In genomic region chr8:105860143-105860981, GRCm38 (mm10) we compare ENCODE assay signal across 8 mouse cellular contexts. TPM values are rescaled to one million over a fixed set of nuclear protein-coding genes. Genes with fewer than 3 reads are reported as not detected.
DNase-seq lines count a peak whose midpoint lies in the region; ATAC-seq and TF ChIP-seq lines count a peak whose summit lies in the region.

Nutf2 (plus strand) TSS chr8:105860580.

- no peaks in the 10 kb centered on the region for H3K27me3 ChIP-seq in embryonic facial prominence, embryonic 15.5 days
- H3K27me3 ChIP-seq in limb, embryonic 14.5 days (ENCODE audit: control insufficient read depth, insufficient read depth, low read length), result no peaks in the 10 kb centered on the region
- no peaks in the 10 kb centered on the region for H3K27me3 ChIP-seq in midbrain, postnatal 0 days (ENCODE audit: insufficient read depth, low read length)

- TF ChIP-seq POLR2A in bone marrow, adult 2 months (IDR thresholded peaks at IDR 0.05; ENCODE audit: borderline replicate concordance, control insufficient read depth, low read depth, low read length), result peak; percentile 38; the same call in 1 of the 2 replicates
- peak; percentile 73; the same call in 1 of the 2 replicates for TF ChIP-seq POLR2A in limb, embryonic 14.5 days (IDR thresholded peaks at IDR 0.05; ENCODE audit: borderline replicate concordance, extremely low read depth, insufficient read depth, insufficient read length)

- H3K4me1 ChIP-seq in bone marrow, adult 2 months (ENCODE audit: control insufficient read depth, insufficient read depth, low read length), result peaks cover 2% of the 10 kb centered on the region; the same call in 1 of the 2 replicates
- H3K4me1 ChIP-seq in embryonic facial prominence, embryonic 15.5 days, result peaks cover 62% of the 10 kb centered on the region
- peaks cover 38% of the 10 kb centered on the region for H3K4me1 ChIP-seq in limb, embryonic 14.5 days (ENCODE audit: control insufficient read depth, insufficient read depth, low read length)
- H3K4me1 ChIP-seq in midbrain, postnatal 0 days (ENCODE audit: insufficient read depth, low read length), result peaks cover 23% of the 10 kb centered on the region

- peak within 1 kb of the TSS; percentile 87 for H3K27ac ChIP-seq in bone marrow, adult 2 months (ENCODE audit: control insufficient read depth, insufficient read depth, low read depth, low read length, poor library complexity)
- H3K27ac ChIP-seq in embryonic facial prominence, embryonic 15.5 days (replicated peaks), result peak within 1 kb of the TSS; percentile 94
- H3K27ac ChIP-seq in limb, embryonic 14.5 days (replicated peaks; ENCODE audit: low read depth, low read length), result peak within 1 kb of the TSS; percentile 86
- H3K27ac ChIP-seq in midbrain, postnatal 0 days (ENCODE audit: low read depth, low read length), result peak within 1 kb of the TSS; percentile 86

- peak within 1 kb of the TSS; percentile 75 for H3K4me2 ChIP-seq in embryonic facial prominence, embryonic 15.5 days (replicated peaks)
- peak within 1 kb of the TSS; percentile 75 for H3K4me2 ChIP-seq in limb, embryonic 14.5 days (replicated peaks; ENCODE audit: low read depth, low read length, severe bottlenecking)
- peak within 1 kb of the TSS; percentile 91 for H3K4me2 ChIP-seq in midbrain, postnatal 0 days (ENCODE audit: low read depth, low read length, poor library complexity, severe bottlenecking)

- H3K9ac ChIP-seq in embryonic facial prominence, embryonic 15.5 days, result peak within 1 kb of the TSS; percentile 77
- H3K9ac ChIP-seq in limb, embryonic 14.5 days (ENCODE audit: low read depth, low read length, severe bottlenecking), result peak within 1 kb of the TSS; percentile 90
- H3K9ac ChIP-seq in midbrain, postnatal 0 days (replicated peaks; ENCODE audit: low read length, poor library complexity, severe bottlenecking), result peak within 1 kb of the TSS; percentile 93

- H3K4me3 ChIP-seq in bone marrow, adult 2 months (replicated peaks; ENCODE audit: control insufficient read depth, low read depth, low read length), result peak within 1 kb of the TSS; percentile 82
- H3K4me3 ChIP-seq in embryonic facial prominence, embryonic 15.5 days (replicated peaks), result peak within 1 kb of the TSS; percentile 99
- peak within 1 kb of the TSS; percentile 91 for H3K4me3 ChIP-seq in limb, embryonic 14.5 days (replicated peaks; ENCODE audit: low read length)
- H3K4me3 ChIP-seq in midbrain, postnatal 0 days (ENCODE audit: low read depth, low read length), result peak within 1 kb of the TSS; percentile 59

- peak; percentile 99 for DNase-seq in 416B (ENCODE audit: low read depth)
- peak; percentile 98 for DNase-seq in heart, adult 8-10 months (ENCODE audit: low spot score)
- peak; percentile 98 for DNase-seq in kidney, adult 9 months
- DNase-seq in limb, embryonic 14.5 days (ENCODE audit: low spot score), result peak; percentile 99
- peak; percentile 99 for DNase-seq in midbrain, postnatal 0 days (ENCODE audit: low spot score)
- peak; percentile 79 to 83 for DNase-seq in spleen, postnatal 14 days (ENCODE audit: low spot score in 2 of 2)

- peaks cover 22% of the 10 kb centered on the region for H3K36me3 ChIP-seq in embryonic facial prominence, embryonic 15.5 days
- H3K36me3 ChIP-seq in limb, embryonic 14.5 days (ENCODE audit: control insufficient read depth, insufficient read depth, low read length), result peaks cover 15% of the 10 kb centered on the region; the same call in 1 of the 2 replicates
- no peaks in the 10 kb centered on the region for H3K36me3 ChIP-seq in midbrain, postnatal 0 days (ENCODE audit: insufficient read depth, low read length)

- TF ChIP-seq CTCF in bone marrow, adult 2 months (IDR thresholded peaks at IDR 0.05; ENCODE audit: control insufficient read depth, insufficient read depth, low read length), result no peak
- TF ChIP-seq CTCF in midbrain, postnatal 0 days (IDR thresholded peaks at IDR 0.05), result peak; percentile 5; the same call in 1 of the 2 replicates

- ATAC-seq in embryonic facial prominence, embryonic 15.5 days (ENCODE audit: insufficient number of reproducible peaks, low FRiP score, low TSS enrichment, low read depth), result peak; percentile 98
- peak; percentile 97 for ATAC-seq in limb, embryonic 14.5 days (ENCODE audit: low FRiP score, low read depth)
- peak; percentile 96 for ATAC-seq in midbrain, postnatal 0 days (ENCODE audit: low FRiP score)

- H3K9me3 ChIP-seq in embryonic facial prominence, embryonic 15.5 days (replicated peaks), result no peaks in the 10 kb centered on the region
- H3K9me3 ChIP-seq in limb, embryonic 14.5 days (ENCODE audit: control insufficient read depth, low read length), result no peaks in the 10 kb centered on the region
- no peaks in the 10 kb centered on the region for H3K9me3 ChIP-seq in midbrain, postnatal 0 days (ENCODE audit: low read length)

- WGBS in bone marrow, adult 2 months, result under 1% methylated on average over 59 of the region's 59 CpGs
- WGBS in embryonic facial prominence, embryonic 15.5 days, result under 1% methylated on average over 58 of the region's 59 CpGs
- under 1% methylated on average over 54 of the region's 59 CpGs for WGBS in limb, embryonic 14.5 days
- WGBS in midbrain, postnatal 0 days, result under 1% methylated on average over 44 of the region's 59 CpGs

RNA-seq across cellular contexts. Expression of gene Nutf2, which starts in this region (rescaled TPM):
- 35.2 and 54.8 TPM in 2 replicates for polyA plus RNA-seq in bone marrow, adult 2 months (2011; ENCODE audit: insufficient read depth, insufficient read length, low replicate concordance, missing spikeins)
- 150 and 188 TPM in 2 replicates for polyA plus RNA-seq in embryonic facial prominence, embryonic 15.5 days (2015; fragmentation: Nextera tagmentation; extraction: Ambion mirVana)
- total RNA-seq in heart, adult 8-10 months (2022), result 10 to 100 TPM; 16.4 to 44.3 (median 30.6) TPM
- polyA plus RNA-seq in limb, embryonic 14.5 days (2012; rRNA removed), result 239 and 249 TPM in 2 replicates
- polyA plus RNA-seq in limb, embryonic 14.5 days (2014; fragmentation: Nextera tagmentation; extraction: Ambion mirVana), result 259 and 271 TPM in 2 replicates
- total RNA-seq in midbrain, postnatal 0 days (2014; rRNA removed), result 60.7 and 65.2 TPM in 2 replicates
- polyA plus RNA-seq in midbrain, postnatal 0 days (2015; fragmentation: Nextera tagmentation; extraction: Ambion mirVana), result 109 and 137 TPM in 2 replicates

Comparison
In these comparisons a context has a peak if more than half of its experiments do, and no peak if none do; other contexts are left out.
1. Peak in every context shown above with its lines: DNase-seq, ATAC-seq, H3K4me3 ChIP-seq and H3K27ac ChIP-seq.